Mouse (Mus musculus) kidney, adult 8-10 months (tissue): ENCODE measurements around the gene Rps10.

Source experiments
- DNase-seq, 2 experiments: peaks; one replicate each; pipeline ENCODE4 v3.0.0; 2022

The Rps10 gene

GRCm38 (mm10) chr17:27636132-27637020 lies at the start of gene Rps10:
Gene Rps10, minus strand, starts transcription at chr17:27636669.
- DNase-seq: no peak

GRCm38 (mm10) chr17:27685550-27685913 lies 49.1 kb upstream of the Rps10 start:
- no peak for DNase-seq

GRCm38 (mm10) chr17:27684886-27685549 lies 48.5 kb upstream of the Rps10 start:
- peak in 1 of 2 experiments; percentile 24 for DNase-seq

- peak in 1 of 2 experiments; percentile 5 for DNase-seq
These were observed 42.7 kb upstream of the Rps10 start for GRCm38 (mm10) chr17:27678924-27679813.

GRCm38 (mm10) chr17:27677756-27678155 lies 41.3 kb upstream of the Rps10 start:
- no peak for DNase-seq

- DNase-seq: no peak
These were observed 39.8 kb upstream of the Rps10 start for GRCm38 (mm10) chr17:27676270-27676669.

- DNase-seq: no peak
These were observed 39.0 kb upstream of the Rps10 start for GRCm38 (mm10) chr17:27675453-27675852.

- no peak for DNase-seq
These were observed 37.5 kb upstream of the Rps10 start for GRCm38 (mm10) chr17:27673945-27674344.

- no peak for DNase-seq
These were observed 35.3 kb upstream of the Rps10 start for GRCm38 (mm10) chr17:27671720-27672119.

GRCm38 (mm10) chr17:27658767-27659166 lies 22.3 kb upstream of the Rps10 start:
- DNase-seq: no peak

- no peak for DNase-seq
These were observed 20.7 kb upstream of the Rps10 start for GRCm38 (mm10) chr17:27657123-27657522.

- DNase-seq: no peak
These were observed 19.9 kb upstream of the Rps10 start for GRCm38 (mm10) chr17:27656414-27656813.

- DNase-seq: no peak
These were observed 19.5 kb upstream of the Rps10 start for GRCm38 (mm10) chr17:27656011-27656399.

GRCm38 (mm10) chr17:27655089-27656010 lies 18.9 kb upstream of the Rps10 start, which contains the start of gene Pacsin1:
Gene Pacsin1, plus strand, starts transcription at chr17:27655509.
- DNase-seq: no peak

GRCm38 (mm10) chr17:27653253-27653959 lies 16.9 kb upstream of the Rps10 start:
- no peak for DNase-seq

- no peak for DNase-seq
These were observed 15.7 kb upstream of the Rps10 start for GRCm38 (mm10) chr17:27652046-27652790.

GRCm38 (mm10) chr17:27650586-27650985 lies 14.1 kb upstream of the Rps10 start:
- DNase-seq: peak; percentile 73 to 78

GRCm38 (mm10) chr17:27650160-27650559 lies 13.7 kb upstream of the Rps10 start:
- peak; percentile 63 to 76 for DNase-seq

GRCm38 (mm10) chr17:27645807-27646206 lies 9.3 kb upstream of the Rps10 start:
- DNase-seq: no peak

GRCm38 (mm10) chr17:27644572-27644971 lies 8.1 kb upstream of the Rps10 start:
- DNase-seq: no peak
